Mouse (Mus musculus): ENCODE measurements around the gene Kmt2e.

DNA sequence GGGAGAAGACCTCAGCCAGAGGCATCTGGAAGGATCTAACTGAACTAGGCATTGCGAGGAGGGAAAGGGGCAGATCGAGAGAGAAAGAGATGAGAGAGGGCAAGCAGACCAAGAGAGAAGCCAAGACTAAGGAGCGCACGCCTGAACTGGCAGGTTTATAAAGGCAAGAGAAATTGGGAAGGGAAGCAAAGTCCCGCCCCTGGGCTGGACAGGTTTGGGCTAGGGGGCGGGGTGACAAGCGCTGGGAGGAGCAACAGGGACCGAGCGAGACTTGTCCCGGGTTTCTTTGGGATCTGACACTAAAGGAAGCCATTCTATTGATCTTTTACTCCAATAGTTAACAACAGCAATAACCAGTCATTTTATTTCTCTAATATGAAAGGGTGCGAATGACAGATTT lies 31.1 kb upstream of the Kmt2e start:
- TF ChIP-seq CTCF (conservative IDR thresholded peaks at IDR 0.05 in 1 of 2, IDR thresholded peaks at IDR 0.05 in 1 of 2; ENCODE audit: low read depth in 2 of 2, low read length in 2 of 2) (no peak), ZMIZ1 (IDR thresholded peaks at IDR 0.05; ENCODE audit: low read depth, low read length) (no peak), SMC3 (IDR thresholded peaks at IDR 0.05; ENCODE audit: low read depth, low read length) (no peak), NRF1 (IDR thresholded peaks at IDR 0.05; ENCODE audit: low read depth, low read length) (no peak), POLR2A (IDR thresholded peaks at IDR 0.05; ENCODE audit: low read depth, low read length) (no peak), TBP (conservative IDR thresholded peaks at IDR 0.05; ENCODE audit: low read depth, low read length) (no peak), NELFE (IDR thresholded peaks at IDR 0.05; ENCODE audit: low read depth, low read length) (no peak), BHLHE40 (IDR thresholded peaks at IDR 0.05; ENCODE audit: low read depth, low read length) (no peak), TCF12 (IDR thresholded peaks at IDR 0.05; ENCODE audit: low read depth, low read length) (no peak), EP300 (IDR thresholded peaks at IDR 0.05; ENCODE audit: low read length) (no peak), ETS1 (conservative IDR thresholded peaks at IDR 0.05; ENCODE audit: low read depth, low read length) (no peak), MAFK (IDR thresholded peaks at IDR 0.05; ENCODE audit: insufficient replicate concordance, low read length) (no peak), USF1 (IDR thresholded peaks at IDR 0.05; ENCODE audit: low read depth, low read length) (no peak), HCFC1 (IDR thresholded peaks at IDR 0.05; ENCODE audit: low read depth, low read length) (no peak)

All from CH12.LX (cell line).